Mouse (Mus musculus) brain, embryonic 14.5 days (tissue): ENCODE measurements at regions not wholly inside any gene's neighbourhood (a gene's known extent, or its start where the extent isn't known, plus 50 kb on each side); places are given as distances from the start of the nearest gene placed in this dataset.

Experiments
- CTCF ChIP-seq: fragments of 200-500 bp; IDR thresholded peaks from 2 replicates; pipeline ENCODE4 v1.5.1; 2012; ENCODE audit warnings: inconsistent platforms, mild to moderate bottlenecking, moderate library complexity, borderline replicate concordance; ENCODE audit not compliant: insufficient read depth, insufficient read length; ENCODE audit errors: extremely low read depth
- POLR2A ChIP-seq: fragments of 200-500 bp; IDR thresholded peaks from 2 replicates; pipeline ENCODE4 v1.6.1; 2012; ENCODE audit warnings: mild to moderate bottlenecking, inconsistent platforms, borderline replicate concordance; ENCODE audit not compliant: poor library complexity, insufficient read depth, insufficient read length, severe bottlenecking; ENCODE audit errors: extremely low read depth

GRCm38 (mm10) chr10:95093266-95093665 lies 148.6 kb upstream of the Plxnc1 start:
- TF ChIP-seq POLR2A (no peak), CTCF (no peak)
